Mouse (Mus musculus) midbrain, embryonic 11.5 days (tissue): ENCODE measurements around the gene Il1r1. TPM values are rescaled to one million over a fixed set of nuclear protein-coding genes. Genes with fewer than 3 reads are reported as not detected.

Source experiments
- ATAC-seq: fragments of 200-750 bp; cut with Nextera tagmentation; 2 replicates; pipeline ENCODE4 v1.8.0; 2017; ENCODE audit warnings: moderate TSS enrichment, moderate library complexity; ENCODE audit not compliant: low FRiP score
- DNase-seq: peaks from one replicate; pipeline ENCODE4 v3.0.0; 2015; ENCODE audit warnings: low spot score; ENCODE audit errors: missing footprints
- H3K27ac ChIP-seq: fragments of 300-500 bp; sonication (generic); 2 replicates; pipeline ENCODE4 v1.5.1; 2014; ENCODE audit warnings: low read depth, low read length
- H3K27me3 ChIP-seq: fragments of 300-500 bp; sonication (generic); 2 replicates; pipeline ENCODE4 v1.6.1; 2014; ENCODE audit warnings: mild to moderate bottlenecking, low read length, moderate library complexity, mixed read lengths; ENCODE audit not compliant: control insufficient read depth, insufficient read depth
- H3K36me3 ChIP-seq: fragments of 300-500 bp; sonication (generic); 2 replicates; pipeline ENCODE4 v1.6.1; 2014; ENCODE audit warnings: mild to moderate bottlenecking, low read length, moderate library complexity, mixed read lengths; ENCODE audit not compliant: control insufficient read depth, insufficient read depth
- H3K4me1 ChIP-seq: fragments of 300-500 bp; sonication (generic); 2 replicates; pipeline ENCODE4 v1.6.1; 2014; ENCODE audit warnings: low read length; ENCODE audit not compliant: control insufficient read depth, insufficient read depth
- H3K4me2 ChIP-seq: fragments of 300-500 bp; sonication (generic); 2 replicates; pipeline ENCODE4 v1.6.1; 2014; ENCODE audit warnings: mild to moderate bottlenecking, moderate library complexity
- H3K4me3 ChIP-seq: fragments of 300-500 bp; sonication (generic); 2 replicates; pipeline ENCODE4 v1.5.1; 2014; ENCODE audit warnings: low read depth, low read length
- H3K9ac ChIP-seq: fragments of 300-500 bp; sonication (generic); 2 replicates; pipeline ENCODE4 v1.6.1; 2014; ENCODE audit warnings: low read length
- H3K9me3 ChIP-seq: fragments of 300-500 bp; sonication (generic); 2 replicates; pipeline ENCODE4 v1.6.1; 2016; ENCODE audit warnings: low read length; ENCODE audit not compliant: control insufficient read depth
- WGBS: fragments of 180-500 bp; shearing (Covaris S2); extraction: QIAGEN DNeasy Blood & Tissue Kit; methylation state at CpG from one replicate; pipeline ENCODE4 v1.1.7; 2014; 5-methylcytosine and 5-hydroxymethylcytosine counted together
- polyA plus RNA-seq: library from polyadenylated mRNA; unstranded; fragments of >200 nt; fragmentation: Nextera tagmentation; extraction: Ambion mirVana; gene quantifications from 2 replicates; pipeline ENCODE4 v1.2.1, GENCODE M21; 2014

The Il1r1 gene
- polyA plus RNA-seq, result 0.96 and 1.0 TPM in 2 replicates

GRCm38 (mm10) chr1:40224539-40225284 lies at the start of gene Il1r1:
Il1r1 (plus strand) TSS chr1:40225080.
- Histone ChIP-seq H3K9me3 (no peaks in the 10 kb centered on the region), H3K4me2 (no peak within 1 kb of the TSS), H3K9ac (no peak within 1 kb of the TSS), H3K27me3 (no peaks in the 10 kb centered on the region), H3K27ac (no peak within 1 kb of the TSS), H3K4me1 (no peaks in the 10 kb centered on the region), H3K4me3 (no peak within 1 kb of the TSS), H3K36me3 (no peaks in the 10 kb centered on the region)
- 74% methylated on average over 12 of the region's 12 CpGs for WGBS
- ATAC-seq (no peak), DNase-seq (no peak)

- no peaks in the 10 kb centered on the region for H3K9me3 ChIP-seq
- H3K4me2 ChIP-seq, result no peak overlapping the region
- DNase-seq, result no peak
- no peak overlapping the region for H3K4me3 ChIP-seq
- H3K4me1 ChIP-seq, result no peaks in the 10 kb centered on the region
- H3K36me3 ChIP-seq, result no peaks in the 10 kb centered on the region
- 88% methylated on average over 5 of the region's 5 CpGs for WGBS
- no peak overlapping the region for H3K27ac ChIP-seq
- H3K9ac ChIP-seq, result no peak overlapping the region
- ATAC-seq, result no peak
- H3K27me3 ChIP-seq, result no peaks in the 10 kb centered on the region
Observed at GRCm38 (mm10) chr1:40175123-40175522, 49.8 kb upstream of the Il1r1 start.

- DNase-seq (no peak), ATAC-seq (no peak)
- H3K27me3 ChIP-seq, result no peaks in the 10 kb centered on the region
- no peak overlapping the region for H3K9ac ChIP-seq
- no peaks in the 10 kb centered on the region for H3K36me3 ChIP-seq
- no peaks in the 10 kb centered on the region for H3K4me1 ChIP-seq
- 89% methylated on average over 1 of the region's 1 CpGs for WGBS
- H3K4me3 ChIP-seq, result no peak overlapping the region
- H3K4me2 ChIP-seq, result no peak overlapping the region
- H3K9me3 ChIP-seq, result no peaks in the 10 kb centered on the region
- H3K27ac ChIP-seq, result no peak overlapping the region
Observed at GRCm38 (mm10) chr1:40175797-40176196, 49.1 kb upstream of the Il1r1 start.

GRCm38 (mm10) chr1:40179031-40179430 lies 45.8 kb upstream of the Il1r1 start:
- no peak for ATAC-seq
- WGBS, result 76% methylated on average over 4 of the region's 4 CpGs
- no peaks in the 10 kb centered on the region for H3K4me1 ChIP-seq
- no peak overlapping the region for H3K4me3 ChIP-seq
- H3K36me3 ChIP-seq, result no peaks in the 10 kb centered on the region
- no peak overlapping the region for H3K4me2 ChIP-seq
- no peaks in the 10 kb centered on the region for H3K27me3 ChIP-seq
- H3K27ac ChIP-seq, result no peak overlapping the region
- no peak overlapping the region for H3K9ac ChIP-seq
- H3K9me3 ChIP-seq, result no peaks in the 10 kb centered on the region
- DNase-seq, result no peak

DNA sequence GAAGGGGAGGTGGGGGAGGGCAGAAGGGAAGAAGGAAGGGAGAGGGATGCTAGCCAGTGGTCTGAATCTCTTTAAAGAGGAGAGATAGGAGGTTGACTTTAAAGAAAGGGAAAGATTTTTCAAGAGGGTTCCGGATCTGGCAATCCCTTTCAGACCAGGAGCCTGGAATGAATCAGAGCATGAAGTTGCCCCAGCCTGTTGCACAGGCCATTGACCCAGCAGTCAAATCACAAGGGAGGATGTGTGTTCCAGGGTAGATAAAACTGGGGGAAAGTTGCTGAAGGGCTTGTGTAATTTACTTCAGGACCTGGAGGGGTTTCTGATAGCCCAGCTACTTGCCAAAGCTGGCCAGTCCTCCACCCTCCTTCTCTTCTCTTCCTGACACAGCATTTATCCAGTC lies 45.4 kb upstream of the Il1r1 start:
- H3K4me1 ChIP-seq, result no peaks in the 10 kb centered on the region
- no peak for DNase-seq
- H3K36me3 ChIP-seq, result no peaks in the 10 kb centered on the region
- no peak overlapping the region for H3K27ac ChIP-seq
- 73% methylated on average over 1 of the region's 1 CpGs for WGBS
- no peak overlapping the region for H3K4me2 ChIP-seq
- H3K9me3 ChIP-seq, result no peaks in the 10 kb centered on the region
- no peak overlapping the region for H3K9ac ChIP-seq
- no peak for ATAC-seq
- H3K27me3 ChIP-seq, result no peaks in the 10 kb centered on the region
- no peak overlapping the region for H3K4me3 ChIP-seq

DNA sequence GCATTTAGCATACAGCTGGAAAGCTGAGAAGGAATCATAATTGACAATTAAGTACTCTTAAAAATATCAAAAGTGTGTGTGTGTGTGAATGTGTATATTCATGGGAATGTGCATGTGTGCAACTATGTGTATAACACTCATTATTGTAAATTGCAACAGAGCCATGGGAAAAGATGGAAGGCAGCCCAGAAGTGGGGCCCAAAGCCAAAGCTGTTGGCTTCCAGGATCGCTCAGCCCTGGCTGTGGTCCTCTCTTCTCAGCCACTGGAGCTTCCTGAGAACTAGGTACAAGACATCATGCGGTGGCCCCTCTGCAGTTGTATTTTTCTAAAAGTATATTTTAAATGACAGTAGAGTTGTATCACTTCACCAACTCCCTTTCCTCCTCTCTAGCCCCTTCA lies 44.0 kb upstream of the Il1r1 start:
- no peaks in the 10 kb centered on the region for H3K4me1 ChIP-seq
- no peak overlapping the region for H3K9ac ChIP-seq
- no peak overlapping the region for H3K4me3 ChIP-seq
- H3K4me2 ChIP-seq, result no peak overlapping the region
- H3K9me3 ChIP-seq, result no peaks in the 10 kb centered on the region
- no peak for DNase-seq
- no peaks in the 10 kb centered on the region for H3K36me3 ChIP-seq
- H3K27ac ChIP-seq, result no peak overlapping the region
- ATAC-seq, result no peak
- 91% methylated on average over 2 of the region's 2 CpGs for WGBS
- H3K27me3 ChIP-seq, result no peaks in the 10 kb centered on the region

DNA sequence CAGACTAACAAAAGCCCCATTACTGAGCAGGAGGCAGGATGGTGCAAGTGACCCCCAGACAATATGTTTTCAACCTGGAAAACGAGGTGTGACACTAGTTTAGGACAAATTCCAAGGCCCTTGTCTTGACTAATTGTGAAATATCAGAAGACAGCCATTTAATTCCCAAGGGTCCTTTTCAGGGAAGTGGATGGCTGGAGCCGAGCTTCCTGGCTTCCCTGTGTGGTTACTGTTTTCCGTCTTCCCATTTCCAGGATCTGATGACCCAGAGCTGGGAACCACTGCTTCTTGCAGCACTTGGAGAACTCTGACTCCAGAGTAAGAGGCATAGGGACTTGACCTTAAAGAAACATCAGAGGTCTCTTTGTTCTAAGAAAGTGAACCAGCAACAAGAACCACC lies 43.2 kb upstream of the Il1r1 start:
- WGBS, result 73% methylated on average over 3 of the region's 3 CpGs
- Histone ChIP-seq H3K4me1 (no peaks in the 10 kb centered on the region), H3K27ac (no peak overlapping the region), H3K9me3 (no peaks in the 10 kb centered on the region), H3K4me3 (no peak overlapping the region), H3K36me3 (no peaks in the 10 kb centered on the region), H3K9ac (no peak overlapping the region), H3K4me2 (no peak overlapping the region), H3K27me3 (no peaks in the 10 kb centered on the region)
- ATAC-seq (no peak), DNase-seq (no peak)

GRCm38 (mm10) chr1:40183410-40183809 lies 41.5 kb upstream of the Il1r1 start:
- Histone ChIP-seq H3K4me1 (no peaks in the 10 kb centered on the region), H3K36me3 (no peaks in the 10 kb centered on the region), H3K9ac (no peak overlapping the region), H3K27ac (no peak overlapping the region), H3K27me3 (no peaks in the 10 kb centered on the region), H3K4me2 (no peak overlapping the region), H3K4me3 (no peak overlapping the region), H3K9me3 (no peaks in the 10 kb centered on the region)
- DNase-seq (no peak), ATAC-seq (no peak)

DNA sequence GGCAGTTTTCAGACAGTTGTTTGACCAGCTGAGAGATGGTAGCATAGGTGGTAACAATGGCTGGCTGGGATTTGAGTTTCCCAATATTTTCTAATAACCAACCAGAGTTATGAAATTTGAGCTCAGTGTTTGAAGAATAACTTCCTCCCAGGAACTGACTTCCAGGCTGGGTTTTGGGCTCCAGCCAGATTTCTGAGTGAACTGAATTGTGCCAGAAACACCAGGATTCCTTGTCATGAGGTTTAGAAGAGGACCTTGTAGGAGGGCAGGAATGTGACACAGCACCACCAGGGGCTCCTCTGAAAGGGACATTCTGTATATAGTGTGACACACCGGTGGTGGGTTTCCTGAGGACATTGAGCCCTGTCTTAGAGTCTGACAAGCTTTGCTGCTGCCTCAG lies 36.9 kb upstream of the Il1r1 start:
- no peak overlapping the region for H3K4me2 ChIP-seq
- ATAC-seq, result no peak
- H3K4me1 ChIP-seq, result no peaks in the 10 kb centered on the region
- no peak overlapping the region for H3K4me3 ChIP-seq
- no peak overlapping the region for H3K27ac ChIP-seq
- no peak for DNase-seq
- no peaks in the 10 kb centered on the region for H3K36me3 ChIP-seq
- no peak overlapping the region for H3K9ac ChIP-seq
- no peaks in the 10 kb centered on the region for H3K27me3 ChIP-seq
- WGBS, result 87% methylated on average over 1 of the region's 1 CpGs
- no peaks in the 10 kb centered on the region for H3K9me3 ChIP-seq
